Mouse (Mus musculus) heart, embryonic 12.5 days (tissue): ENCODE measurements around the gene Alox12e. TPM values are rescaled to one million over a fixed set of nuclear protein-coding genes. Genes with fewer than 3 reads are reported as not detected.
A peak's percentile ranks its signal among the peaks of the same experiment; 100 is the strongest.

Experiments
- ATAC-seq: fragments of 200-750 bp; cut with Nextera tagmentation; 2 replicates; pipeline ENCODE4 v1.8.0; 2017; ENCODE audit warnings: moderate TSS enrichment, moderate library complexity; ENCODE audit not compliant: insufficient number of reproducible peaks, low FRiP score
- H3K27ac ChIP-seq: fragments of 300-500 bp; sonication (generic); 2 replicates; pipeline ENCODE4 v1.5.1; 2016; ENCODE audit warnings: mild to moderate bottlenecking, moderate library complexity; ENCODE audit not compliant: poor library complexity, severe bottlenecking
- H3K27me3 ChIP-seq: fragments of 300-500 bp; sonication (generic); replicated peaks from 2 replicates; pipeline ENCODE4 v1.6.1; 2016; ENCODE audit warnings: mild to moderate bottlenecking, moderate library complexity
- H3K36me3 ChIP-seq: fragments of 300-500 bp; sonication (generic); 2 replicates; pipeline ENCODE4 v1.6.1; 2016; ENCODE audit warnings: mild to moderate bottlenecking, moderate library complexity
- H3K4me1 ChIP-seq: fragments of 300-500 bp; sonication (generic); replicated peaks from 2 replicates; pipeline ENCODE4 v1.6.1; 2016; ENCODE audit warnings: mild to moderate bottlenecking
- H3K4me2 ChIP-seq: fragments of 300-500 bp; sonication (generic); 2 replicates; pipeline ENCODE4 v1.6.1; 2016; ENCODE audit warnings: mild to moderate bottlenecking, moderate library complexity
- H3K4me3 ChIP-seq: fragments of 300-500 bp; sonication (generic); 2 replicates; pipeline ENCODE4 v1.5.1; 2016; ENCODE audit warnings: mild to moderate bottlenecking
- H3K9ac ChIP-seq: fragments of 300-500 bp; sonication (generic); 2 replicates; pipeline ENCODE4 v1.6.1; 2016; ENCODE audit warnings: mild to moderate bottlenecking, moderate library complexity
- H3K9me3 ChIP-seq: fragments of 300-500 bp; sonication (generic); replicated peaks from 2 replicates; pipeline ENCODE4 v1.6.1; 2016; ENCODE audit warnings: mild to moderate bottlenecking, moderate library complexity
- WGBS: fragments of 180-500 bp; shearing (Covaris S2); methylation state at CpG from one replicate; pipeline ENCODE4 v1.1.7; 2016; 5-methylcytosine and 5-hydroxymethylcytosine counted together
- polyA plus RNA-seq: library from polyadenylated mRNA; unstranded; fragments of >200 nt; fragmentation: Nextera tagmentation; extraction: Ambion mirVana; gene quantifications from 2 replicates; pipeline ENCODE4 v1.2.1, GENCODE M21; 2016

Gene Alox12e
- polyA plus RNA-seq, 1 experiment from 2014 or later: not detected

DNA sequence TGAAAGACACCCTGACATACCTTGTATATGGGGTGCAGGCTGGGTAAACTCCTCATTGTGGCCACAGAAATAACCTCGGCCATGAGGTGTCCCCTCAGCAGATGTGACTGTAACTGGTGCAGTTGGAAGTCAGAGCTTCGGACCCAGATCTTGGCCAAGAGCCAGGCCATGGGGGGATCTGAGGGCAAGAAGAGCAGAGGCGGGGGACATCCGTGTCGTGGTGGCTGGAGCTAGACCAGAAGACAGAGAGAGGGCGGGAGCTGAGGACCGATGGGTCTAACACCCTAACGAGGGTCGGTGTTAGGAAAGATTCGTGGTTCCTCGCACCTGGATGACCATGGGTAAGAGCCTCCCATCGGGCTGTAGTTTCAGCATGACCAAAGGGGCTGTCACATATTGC, 2.8 kb downstream of the Alox12e start:
- no peak overlapping the region for H3K4me3 ChIP-seq
- 0 out of 2 replicates have a peak, but pooled peaks cover 5% of the 10 kb centered on the region for H3K4me1 ChIP-seq
- no peak overlapping the region for H3K4me2 ChIP-seq
- WGBS: 70% methylated on average over 12 of the region's 12 CpGs
- no peaks in the 10 kb centered on the region for H3K9me3 ChIP-seq
- no peak overlapping the region for H3K27ac ChIP-seq
- no peak overlapping the region for H3K9ac ChIP-seq
- H3K36me3 ChIP-seq: no peaks in the 10 kb centered on the region
- H3K27me3 ChIP-seq: peaks cover 83% of the 10 kb centered on the region
- no peak for ATAC-seq

DNA sequence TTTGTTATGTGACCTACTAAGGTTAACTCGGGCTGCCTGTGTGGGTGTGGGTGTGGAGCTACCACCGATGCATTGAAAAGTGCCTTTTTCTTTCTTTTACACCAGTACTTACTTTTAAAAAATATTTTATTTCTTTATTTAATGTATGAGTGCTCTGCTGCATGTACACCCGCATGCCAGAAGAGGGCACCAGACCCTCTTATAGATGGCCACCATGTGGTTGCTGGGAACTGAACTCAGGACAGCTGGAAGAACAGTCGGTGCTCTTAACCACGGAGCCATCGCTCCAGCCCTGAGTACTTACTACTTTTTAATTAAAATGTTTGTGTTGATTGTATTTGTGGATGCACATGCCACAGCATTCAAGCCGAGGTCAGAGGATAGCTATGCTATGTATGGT, 8.6 kb downstream of the Alox12e start:
- Histone ChIP-seq H3K9me3 (no peaks in the 10 kb centered on the region), H3K36me3 (no peaks in the 10 kb centered on the region), H3K4me1 (no peaks in the 10 kb centered on the region), H3K27me3 (peaks cover 38% of the 10 kb centered on the region), H3K27ac (no peak overlapping the region), H3K9ac (no peak overlapping the region), H3K4me2 (no peak overlapping the region), H3K4me3 (no peak overlapping the region)
- no peak for ATAC-seq
- WGBS: 39% methylated on average over 7 of the region's 7 CpGs

DNA sequence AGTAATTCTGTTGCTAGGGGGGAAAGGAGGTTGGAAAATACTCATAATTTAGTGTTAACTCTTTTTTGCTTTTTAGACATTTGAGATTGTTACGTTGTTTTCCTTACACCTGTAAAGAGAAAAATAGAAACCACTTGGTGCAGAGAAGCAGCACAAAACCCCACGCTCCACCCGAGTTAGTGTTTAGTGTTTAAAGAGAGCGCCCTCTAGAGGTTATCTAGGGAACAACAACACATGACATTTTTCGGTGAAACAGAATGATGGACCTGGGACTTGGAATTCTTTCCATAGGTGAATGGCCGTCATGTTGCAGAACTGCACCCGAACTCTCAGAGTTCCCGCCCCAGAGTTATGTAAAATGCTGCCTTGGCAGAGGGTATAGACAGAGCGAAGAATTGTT, 13.1 kb downstream of the Alox12e start:
- Histone ChIP-seq H3K27ac (no peak overlapping the region), H3K4me1 (no peaks in the 10 kb centered on the region), H3K4me3 (no peak overlapping the region), H3K36me3 (no peaks in the 10 kb centered on the region), H3K4me2 (no peak overlapping the region), H3K9me3 (no peaks in the 10 kb centered on the region), H3K27me3 (peaks cover 10% of the 10 kb centered on the region; the same call in 1 of the 2 replicates), H3K9ac (no peak overlapping the region)
- WGBS: 21% methylated on average over 9 of the region's 9 CpGs
- no peak for ATAC-seq

DNA sequence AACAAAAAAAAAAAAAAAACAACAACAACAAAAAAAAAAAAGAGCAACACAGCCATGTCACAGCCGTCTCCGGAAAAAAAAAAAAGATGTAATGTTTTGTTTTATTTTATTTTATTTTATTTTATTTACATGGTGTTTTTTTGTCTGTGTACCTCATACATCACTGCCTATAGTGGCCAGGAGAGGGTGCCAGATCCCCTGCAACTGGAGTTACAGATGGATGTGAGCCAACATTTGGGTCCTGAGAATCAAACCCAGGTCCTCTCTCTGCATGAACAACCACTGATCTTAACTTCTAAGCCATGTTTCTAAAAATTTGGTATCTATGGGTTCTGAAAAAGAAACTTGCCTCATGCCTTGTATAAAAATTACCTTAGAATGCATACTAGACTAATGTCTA, 14.1 kb downstream of the Alox12e start:
- H3K36me3 ChIP-seq: no peaks in the 10 kb centered on the region
- no peak overlapping the region for H3K27ac ChIP-seq
- no peak overlapping the region for H3K4me2 ChIP-seq
- no peak overlapping the region for H3K9ac ChIP-seq
- no peak overlapping the region for H3K4me3 ChIP-seq
- peaks cover 10% of the 10 kb centered on the region; the same call in 1 of the 2 replicates for H3K27me3 ChIP-seq
- H3K4me1 ChIP-seq: no peaks in the 10 kb centered on the region
- WGBS: 87% methylated on average over 2 of the region's 2 CpGs
- ATAC-seq: no peak
- no peaks in the 10 kb centered on the region for H3K9me3 ChIP-seq

DNA sequence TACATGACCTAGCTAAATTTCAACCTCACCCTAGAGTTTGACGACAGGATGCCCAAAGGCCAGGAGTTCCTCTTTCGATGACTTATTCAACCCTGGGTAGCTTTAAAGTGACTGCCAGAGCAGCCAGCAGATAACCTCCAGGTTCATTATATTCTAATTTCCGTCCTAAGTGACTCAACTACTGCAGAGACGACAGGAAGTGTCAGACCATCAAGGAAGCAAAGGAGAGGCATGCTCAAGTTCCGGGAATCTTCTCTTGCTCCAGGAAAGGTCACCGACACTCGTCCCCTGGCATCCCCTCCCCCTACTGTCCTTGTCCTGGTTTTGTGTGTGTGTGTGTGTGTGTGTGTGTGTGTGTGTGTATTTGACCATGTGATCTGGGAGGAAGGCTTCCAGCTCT, 16.3 kb downstream of the Alox12e start:
- 44% methylated on average over 7 of the region's 7 CpGs for WGBS
- no peak for ATAC-seq
- Histone ChIP-seq H3K36me3 (no peaks in the 10 kb centered on the region), H3K9ac (no peak overlapping the region), H3K27ac (no peak overlapping the region), H3K4me2 (no peak overlapping the region), H3K4me3 (no peak overlapping the region), H3K27me3 (no peaks in the 10 kb centered on the region; the same call in 1 of the 2 replicates), H3K9me3 (peaks cover 3% of the 10 kb centered on the region), H3K4me1 (no peaks in the 10 kb centered on the region)

DNA sequence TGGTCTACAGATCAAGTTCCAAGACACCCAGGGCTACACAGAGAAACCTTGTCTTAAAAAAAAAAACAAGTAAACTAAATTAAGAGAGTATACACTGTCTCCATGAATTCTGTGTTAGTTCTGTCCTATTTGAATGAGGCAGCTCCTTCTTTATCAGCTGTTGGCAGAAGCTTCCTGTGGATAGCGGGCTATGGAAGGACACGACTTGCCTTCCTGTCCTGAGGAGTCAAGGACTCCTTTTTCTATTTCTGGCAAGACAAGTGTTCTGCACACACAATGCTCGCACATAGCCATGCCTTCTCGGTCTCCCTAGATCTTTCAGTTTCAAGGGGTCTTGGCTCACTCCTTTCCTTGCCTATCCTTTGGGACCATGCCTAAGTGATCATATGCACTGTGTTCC, 20.1 kb downstream of the Alox12e start:
- Histone ChIP-seq H3K9ac (no peak overlapping the region), H3K36me3 (no peaks in the 10 kb centered on the region), H3K4me1 (0 out of 2 replicates have a peak, but pooled peaks cover 5% of the 10 kb centered on the region), H3K4me3 (no peak overlapping the region), H3K4me2 (no peak overlapping the region), H3K27ac (peak overlapping the region; percentile 42; the same call in 1 of the 2 replicates), H3K27me3 (no peaks in the 10 kb centered on the region), H3K9me3 (peaks cover 6% of the 10 kb centered on the region)
- 0 out of 2 replicates have a peak, but pooled peaks have one; percentile 29 for ATAC-seq
- 39% methylated on average over 4 of the region's 4 CpGs for WGBS

DNA sequence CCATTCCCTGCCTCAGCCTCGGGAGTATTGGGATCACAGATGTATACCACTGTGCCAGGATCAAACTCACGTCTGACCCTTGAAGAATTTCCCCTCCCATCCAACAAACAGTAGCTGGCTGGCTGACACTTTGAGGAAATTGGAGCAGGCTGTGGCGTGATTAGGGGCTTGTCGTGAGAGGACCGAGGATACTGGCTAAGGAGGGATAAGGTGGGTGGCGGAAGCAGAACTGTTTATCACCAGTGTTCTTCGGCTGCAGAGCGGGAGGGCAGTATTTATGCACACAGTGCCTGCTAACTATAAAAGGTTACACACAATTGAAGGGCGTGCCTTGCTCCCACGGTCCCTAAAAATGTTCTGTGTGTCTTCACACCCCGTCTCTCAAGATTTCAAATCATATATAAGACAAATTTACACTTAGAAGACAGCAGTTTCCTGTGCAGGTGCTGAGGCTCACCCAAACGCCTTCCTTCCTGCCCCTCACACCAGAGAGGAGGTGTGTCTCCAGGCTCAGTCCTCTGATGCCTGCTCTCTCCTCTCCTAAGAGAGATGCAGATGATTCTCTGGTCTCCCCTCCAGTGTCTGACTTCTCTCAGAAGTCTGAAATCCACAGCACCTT, 24.5 kb downstream of the Alox12e start:
- WGBS: 40% methylated on average over 12 of the region's 12 CpGs

DNA sequence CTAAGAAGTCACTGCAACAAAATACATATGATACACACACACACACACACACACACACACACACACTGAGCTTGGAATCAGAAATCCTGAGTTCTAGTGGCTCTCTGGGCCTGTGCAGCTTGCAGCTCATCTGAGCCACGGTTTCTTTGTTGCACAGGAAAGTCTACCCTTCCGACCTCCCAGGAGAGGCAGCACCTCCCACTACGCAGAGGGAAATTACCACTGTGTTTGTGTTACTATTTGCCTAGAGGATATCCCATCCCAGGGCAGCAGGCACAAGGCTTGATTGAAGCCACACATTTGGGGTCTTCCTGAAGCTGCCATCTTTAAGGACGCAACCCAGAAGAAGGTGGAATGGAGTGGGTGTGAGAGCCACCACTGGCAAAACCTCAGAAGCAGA, 25.0 kb downstream of the Alox12e start:
- Histone ChIP-seq H3K9ac (no peak overlapping the region), H3K4me1 (peaks cover 7% of the 10 kb centered on the region; the same call in 1 of the 2 replicates), H3K4me2 (no peak overlapping the region), H3K27ac (no peak overlapping the region; the same call in 1 of the 2 replicates), H3K4me3 (no peak overlapping the region), H3K9me3 (peaks cover 10% of the 10 kb centered on the region), H3K27me3 (no peaks in the 10 kb centered on the region), H3K36me3 (no peaks in the 10 kb centered on the region)
- 44% methylated on average over 4 of the region's 4 CpGs for WGBS
- ATAC-seq: no peak

More for the DNA sequence above, 24.5 kb downstream of the Alox12e start:
- H3K9me3 ChIP-seq: peaks cover 10% of the 10 kb centered on the region
- H3K27me3 ChIP-seq: no peaks in the 10 kb centered on the region
- H3K27ac ChIP-seq: no peak overlapping the region; the same call in 1 of the 2 replicates
- peaks cover 7% of the 10 kb centered on the region; the same call in 1 of the 2 replicates for H3K4me1 ChIP-seq
- ATAC-seq: no peak; the same call in 1 of the 2 replicates
- no peaks in the 10 kb centered on the region for H3K36me3 ChIP-seq
- no peak overlapping the region for H3K4me2 ChIP-seq
- no peak overlapping the region for H3K4me3 ChIP-seq
- H3K9ac ChIP-seq: no peak overlapping the region

DNA sequence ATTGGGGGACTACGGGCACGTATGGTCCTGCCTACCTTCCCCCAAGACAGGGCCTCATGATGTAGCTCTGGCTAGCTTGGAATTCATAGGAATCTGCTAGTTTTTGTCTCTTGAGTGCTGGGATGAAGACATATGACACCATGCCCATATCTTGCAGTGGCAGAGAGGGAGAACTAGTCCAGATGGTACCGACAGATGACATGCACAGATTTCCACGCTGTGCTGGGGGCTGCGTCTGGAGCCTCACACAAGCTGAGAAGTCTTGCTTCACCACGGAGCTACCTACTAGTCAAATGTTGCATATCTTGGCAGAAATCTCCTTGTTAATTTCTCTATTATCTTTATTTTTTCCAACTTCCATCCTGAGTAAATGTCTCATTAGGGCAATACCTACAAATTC, 28.5 kb downstream of the Alox12e start:
- Histone ChIP-seq H3K27me3 (no peaks in the 10 kb centered on the region), H3K4me2 (no peak overlapping the region), H3K36me3 (no peaks in the 10 kb centered on the region), H3K4me3 (no peak overlapping the region), H3K9me3 (peaks cover 3% of the 10 kb centered on the region; the same call in 1 of the 2 replicates), H3K4me1 (peaks cover 10% of the 10 kb centered on the region), H3K9ac (no peak overlapping the region), H3K27ac (no peak overlapping the region)
- WGBS: 78% methylated on average over 6 of the region's 6 CpGs
- no peak for ATAC-seq

DNA sequence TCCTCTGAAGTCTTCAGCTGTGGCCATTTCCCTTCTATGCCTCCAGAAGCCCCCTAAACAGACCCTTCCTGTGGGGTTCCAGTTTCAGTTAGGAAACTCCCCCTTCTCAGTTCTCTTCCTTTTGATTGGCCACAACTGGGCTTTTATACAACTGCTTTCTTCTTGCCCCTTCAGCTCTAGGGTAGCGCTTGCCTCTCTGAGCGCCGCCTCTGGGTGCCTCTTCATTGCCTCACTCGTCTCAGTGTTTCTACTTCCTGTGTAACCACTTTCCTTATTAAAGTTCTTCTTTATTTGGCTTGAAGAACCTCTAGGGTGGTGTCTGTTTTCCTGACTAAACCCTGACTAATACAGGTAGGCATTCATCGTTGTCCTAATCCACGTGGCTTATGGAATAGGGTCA, 31.2 kb downstream of the Alox12e start:
- 83% methylated on average over 6 of the region's 6 CpGs for WGBS
- Histone ChIP-seq H3K4me3 (no peak overlapping the region), H3K9ac (no peak overlapping the region), H3K4me2 (no peak overlapping the region), H3K9me3 (peaks cover 3% of the 10 kb centered on the region; the same call in 1 of the 2 replicates), H3K36me3 (no peaks in the 10 kb centered on the region), H3K27me3 (no peaks in the 10 kb centered on the region), H3K27ac (no peak overlapping the region), H3K4me1 (peaks cover 3% of the 10 kb centered on the region; the same call in 1 of the 2 replicates)
- ATAC-seq: no peak

DNA sequence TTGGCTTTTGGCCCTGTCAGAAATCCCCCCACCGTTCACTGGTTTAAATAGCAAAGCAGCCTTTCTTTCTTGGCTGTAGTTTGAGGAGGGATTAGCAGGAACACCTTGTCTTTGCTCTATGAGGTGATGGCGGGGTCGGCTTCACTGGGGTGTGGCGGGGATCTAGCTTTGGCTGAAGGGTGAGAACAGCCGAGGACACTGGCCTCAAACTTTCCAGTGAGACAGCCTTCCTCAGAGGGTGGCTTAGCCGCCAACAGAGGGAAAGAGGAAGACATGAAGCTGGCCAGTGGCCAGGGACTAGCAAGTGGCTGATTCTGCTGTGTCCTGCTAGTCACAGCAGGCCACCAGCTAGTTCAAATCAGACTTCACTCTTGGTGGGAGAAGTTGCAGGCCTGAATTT, 33.2 kb downstream of the Alox12e start:
- Histone ChIP-seq H3K4me1 (peaks cover 3% of the 10 kb centered on the region; the same call in 1 of the 2 replicates), H3K27ac (0 out of 2 replicates have a peak overlapping the region, but pooled peaks have one; percentile 0), H3K9ac (no peak overlapping the region), H3K36me3 (no peaks in the 10 kb centered on the region), H3K9me3 (no peaks in the 10 kb centered on the region), H3K27me3 (no peaks in the 10 kb centered on the region), H3K4me2 (no peak overlapping the region), H3K4me3 (no peak overlapping the region)
- ATAC-seq: no peak; the same call in 1 of the 2 replicates
- 28% methylated on average over 6 of the region's 6 CpGs for WGBS
